Mouse (Mus musculus) liver, postnatal 0 days (tissue): ENCODE results near the gene Slc34a1. TPM values are rescaled to one million over a fixed set of nuclear protein-coding genes. Genes with fewer than 3 reads are reported as not detected.
"Not testable (repeated sequence)": the region's sequence is repeated elsewhere in the genome, so short reads cannot be mapped to it uniquely, and the experiment has no call there.

Experiments used
- ATAC-seq: fragments of 200-750 bp; cut with Nextera tagmentation; 2 replicates; pipeline ENCODE4 v1.8.0; 2017; ENCODE audit warnings: mild to moderate bottlenecking, moderate library complexity
- DNase-seq: peaks from one replicate; pipeline ENCODE4 v3.0.0-alpha.2; 2016
- H3K27ac ChIP-seq: fragments of 300-500 bp; sonication (generic); 2 replicates; pipeline ENCODE4 v1.5.1; 2014; ENCODE audit warnings: antibody characterized with exemption, moderate library complexity, mild to moderate bottlenecking, low read depth
- H3K27me3 ChIP-seq: fragments of 300-500 bp; sonication (generic); 2 replicates; pipeline ENCODE4 v1.6.1; 2014; ENCODE audit warnings: low read length, control low read depth, mixed read lengths; ENCODE audit not compliant: insufficient read depth
- H3K36me3 ChIP-seq: fragments of 300-500 bp; sonication (generic); replicated peaks from 2 replicates; pipeline ENCODE4 v1.6.1; 2014; ENCODE audit warnings: mild to moderate bottlenecking, control low read depth, low read length, moderate library complexity, mixed read lengths; ENCODE audit not compliant: insufficient read depth
- H3K4me1 ChIP-seq: fragments of 300-500 bp; sonication (generic); 2 replicates; pipeline ENCODE4 v1.6.1; 2014; ENCODE audit warnings: antibody characterized with exemption, mild to moderate bottlenecking, control low read depth; ENCODE audit not compliant: insufficient read depth
- H3K4me2 ChIP-seq: fragments of 300-500 bp; sonication (generic); 2 replicates; pipeline ENCODE4 v1.6.1; 2014; ENCODE audit warnings: low read depth, mild to moderate bottlenecking, low read length, moderate library complexity, mixed read lengths
- H3K4me3 ChIP-seq: fragments of 300-500 bp; sonication (generic); 2 replicates; pipeline ENCODE4 v1.5.1; 2014; ENCODE audit warnings: low read depth, low read length
- H3K9ac ChIP-seq: fragments of 300-500 bp; sonication (generic); replicated peaks from 2 replicates; pipeline ENCODE4 v1.6.1; 2014; ENCODE audit warnings: mild to moderate bottlenecking, moderate library complexity
- H3K9me3 ChIP-seq: fragments of 300-500 bp; sonication (generic); 2 replicates; pipeline ENCODE4 v1.6.1; 2016; ENCODE audit warnings: mild to moderate bottlenecking, control low read depth, low read length, mixed read lengths
- CTCF ChIP-seq: sonication (generic); IDR thresholded peaks from 2 replicates; pipeline ENCODE4 v1.5.1; 2016; ENCODE audit warnings: antibody characterized with exemption, low read depth
- EP300 ChIP-seq: IDR thresholded peaks from 2 replicates; pipeline ENCODE4 v1.6.1; 2016; ENCODE audit warnings: antibody characterized with exemption, low read depth, mild to moderate bottlenecking
- WGBS: fragments of 180-500 bp; shearing (Covaris S2); extraction: QIAGEN DNeasy Blood & Tissue Kit; methylation state at CpG from one replicate; pipeline ENCODE4 v1.1.7; 2014; ENCODE audit not compliant: insufficient replicate concordance; 5-methylcytosine and 5-hydroxymethylcytosine counted together
- polyA plus RNA-seq: library from polyadenylated mRNA; unstranded; fragments of >200 nt; fragmentation: Nextera tagmentation; extraction: Ambion mirVana; gene quantifications from 2 replicates; pipeline ENCODE4 v1.2.1, GENCODE M21; 2015

Gene Slc34a1
- polyA plus RNA-seq, 1 experiment from 2014 or later, result not detected

DNA sequence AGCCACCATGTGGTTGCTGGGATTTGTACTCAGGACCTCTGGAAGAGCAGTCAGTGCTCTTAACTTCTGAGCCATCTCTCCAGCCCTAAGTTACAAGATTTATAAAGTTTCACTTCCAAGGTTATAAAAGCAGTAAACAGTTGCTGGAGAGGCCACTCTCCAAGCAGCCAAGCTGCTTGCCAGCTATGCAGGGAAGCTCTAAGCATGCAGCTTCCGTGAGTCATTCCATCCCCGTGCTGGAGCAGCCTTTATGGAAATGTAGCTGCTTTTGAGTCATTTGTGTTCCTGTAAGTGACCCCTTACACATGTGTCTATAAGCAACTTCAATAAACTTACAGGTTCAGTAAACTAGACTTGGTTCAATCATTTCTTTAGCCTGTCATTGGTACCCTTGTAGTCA lies 32.6 kb downstream of the Slc34a1 start:
- Histone ChIP-seq H3K27ac (no peak overlapping the region), H3K4me2 (no peak overlapping the region), H3K27me3 (no peaks in the 10 kb centered on the region), H3K36me3 (no peaks in the 10 kb centered on the region), H3K4me1 (peaks cover 20% of the 10 kb centered on the region), H3K4me3 (no peak overlapping the region), H3K9me3 (no peaks in the 10 kb centered on the region), H3K9ac (no peak overlapping the region)
- whole genome bisulfite sequencing, result 89% methylated on average over 2 of the region's 2 CpGs
- TF ChIP-seq CTCF, result no peak
- no peak for TF ChIP-seq EP300
- ATAC-seq, result no peak
- DNase-seq, result no peak

GRCm38 (mm10) chr13:55431889-55432685 lies 34.1 kb downstream of the Slc34a1 start:
- Histone ChIP-seq H3K9ac (no peak overlapping the region), H3K4me1 (peaks cover 16% of the 10 kb centered on the region), H3K4me2 (no peak overlapping the region), H3K27me3 (no peaks in the 10 kb centered on the region), H3K9me3 (no peaks in the 10 kb centered on the region), H3K4me3 (no peak overlapping the region), H3K36me3 (no peaks in the 10 kb centered on the region), H3K27ac (peak overlapping the region; percentile 49; the same call in 1 of the 2 replicates)
- DNase-seq (no peak), ATAC-seq (no peak)
- 28% methylated on average over 10 of the region's 10 CpGs for WGBS
- TF ChIP-seq EP300 (no peak), CTCF (no peak)

DNA sequence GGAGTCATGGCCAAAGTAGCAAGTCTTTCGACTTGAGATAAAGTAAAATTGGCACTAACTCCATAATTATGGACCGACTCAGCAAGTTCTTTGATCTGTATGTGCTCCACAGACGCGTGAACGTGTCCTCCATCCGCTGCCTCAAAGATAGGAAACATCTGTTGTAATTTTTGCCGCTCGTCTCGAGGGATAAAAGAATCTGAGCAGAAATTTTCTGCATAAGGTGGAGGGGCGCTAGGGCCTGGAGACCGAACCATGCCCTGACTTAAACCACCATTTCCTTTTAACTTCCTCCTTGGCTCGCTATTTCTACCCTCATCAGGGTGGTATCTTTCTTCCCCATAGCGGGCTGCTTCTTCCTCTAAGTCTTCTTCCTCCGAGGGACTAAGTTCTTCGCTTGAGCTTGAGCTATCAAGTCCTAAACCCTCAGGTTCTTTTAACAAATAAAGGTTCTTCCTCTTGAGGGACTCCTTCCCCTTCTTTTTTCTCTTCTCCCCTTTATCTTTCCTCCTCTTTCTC lies 39.2 kb downstream of the Slc34a1 start:
- not testable (repeated sequence) for H3K9me3 ChIP-seq, H3K36me3 ChIP-seq, ATAC-seq, H3K4me2 ChIP-seq, H3K27me3 ChIP-seq, H3K4me3 ChIP-seq, H3K27ac ChIP-seq, DNase-seq, H3K4me1 ChIP-seq, H3K9ac ChIP-seq
- WGBS, result 61% methylated on average over 14 of the region's 15 CpGs

GRCm38 (mm10) chr13:55443799-55444285 lies 45.9 kb downstream of the Slc34a1 start:
- Histone ChIP-seq H3K9ac (peak overlapping the region; percentile 53), H3K4me1 (peaks cover 33% of the 10 kb centered on the region), H3K4me3 (peak overlapping the region; percentile 65), H3K4me2 (peak overlapping the region; percentile 79), H3K36me3 (no peaks in the 10 kb centered on the region; the same call in 1 of the 2 replicates), H3K9me3 (no peaks in the 10 kb centered on the region), H3K27me3 (no peaks in the 10 kb centered on the region), H3K27ac (peak overlapping the region; percentile 91)
- no peak for DNase-seq
- WGBS, result 30% methylated on average over 9 of the region's 9 CpGs
- no peak for ATAC-seq
- TF ChIP-seq EP300 (no peak), CTCF (no peak)

- Histone ChIP-seq H3K4me2 (peak overlapping the region; percentile 79), H3K4me1 (peaks cover 39% of the 10 kb centered on the region), H3K9ac (peak overlapping the region; percentile 53), H3K9me3 (no peaks in the 10 kb centered on the region), H3K27me3 (no peaks in the 10 kb centered on the region), H3K36me3 (no peaks in the 10 kb centered on the region; the same call in 1 of the 2 replicates), H3K27ac (peak overlapping the region; percentile 91), H3K4me3 (peak overlapping the region; percentile 65)
- peak; percentile 39 for ATAC-seq
- WGBS, result under 1% methylated on average over 33 of the region's 33 CpGs
- TF ChIP-seq EP300 (no peak), CTCF (no peak)
- no peak for DNase-seq
Observed at GRCm38 (mm10) chr13:55444286-55444936, 46.4 kb downstream of the Slc34a1 start.

GRCm38 (mm10) chr13:55444937-55445315 lies 46.9 kb downstream of the Slc34a1 start, which contains the start of gene Grk6:
Gene Grk6 (plus strand): TSS chr13:55445072.
- peak; percentile 99 for DNase-seq
- under 1% methylated on average over 35 of the region's 35 CpGs for WGBS
- TF ChIP-seq CTCF, result no peak
- TF ChIP-seq EP300, result peak; percentile 64; the same call in 1 of the 2 replicates
- H3K4me3 ChIP-seq, result peak within 1 kb of the TSS; percentile 65
- no peaks in the 10 kb centered on the region; the same call in 1 of the 2 replicates for H3K36me3 ChIP-seq
- peak within 1 kb of the TSS; percentile 82 for H3K9ac ChIP-seq
- peak; percentile 94 for ATAC-seq
- H3K27ac ChIP-seq, result peak within 1 kb of the TSS; percentile 91
- no peaks in the 10 kb centered on the region for H3K27me3 ChIP-seq
- H3K9me3 ChIP-seq, result no peaks in the 10 kb centered on the region
- peaks cover 44% of the 10 kb centered on the region for H3K4me1 ChIP-seq
- peak within 1 kb of the TSS; percentile 79 for H3K4me2 ChIP-seq
